Mouse (Mus musculus) bone marrow, adult 2 months (tissue): ENCODE results near the gene Fam126a.

ENCODE experiments used
- CTCF ChIP-seq: fragments of 200-500 bp; IDR thresholded peaks from 2 replicates; pipeline ENCODE4 v1.5.1; 2011; ENCODE audit warnings: low read length, control low read depth; ENCODE audit not compliant: control insufficient read depth, insufficient read depth
- POLR2A ChIP-seq: fragments of 200-500 bp; IDR thresholded peaks from 2 replicates; pipeline ENCODE4 v1.6.1; 2011; ENCODE audit warnings: low read depth, mild to moderate bottlenecking, control low read depth, low read length, borderline replicate concordance; ENCODE audit not compliant: control insufficient read depth

DNA sequence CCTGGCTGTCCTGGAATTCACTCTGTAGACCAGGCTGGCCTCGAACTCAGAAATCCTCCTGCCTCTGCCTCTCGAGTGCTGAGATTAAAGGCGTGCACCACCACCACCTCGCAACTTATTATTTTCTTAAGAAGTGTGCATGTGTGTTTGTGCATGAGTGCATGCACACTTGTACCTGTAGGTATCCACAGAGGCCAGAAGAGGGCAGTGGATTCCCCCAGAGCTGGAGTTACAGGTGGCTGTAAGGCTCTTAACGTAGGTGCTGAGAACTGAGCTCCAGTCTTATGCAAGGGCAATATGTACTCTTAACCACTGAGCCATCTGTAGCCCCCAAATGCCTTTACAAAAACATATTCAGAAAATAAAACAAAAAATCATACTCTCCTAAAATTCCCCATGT, 77.4 kb downstream of the Fam126a start:
- TF ChIP-seq CTCF (peak; percentile 9; the same call in 1 of the 2 replicates), POLR2A (no peak)
